Mouse (Mus musculus) heart, embryonic 14.5 days (tissue): ENCODE measurements around the gene Lrrc42. TPM values are rescaled to one million over a fixed set of nuclear protein-coding genes. Genes with fewer than 3 reads are reported as not detected.

Experiments used
- ATAC-seq: fragments of 200-750 bp; cut with Nextera tagmentation; 2 replicates; pipeline ENCODE4 v1.8.0; 2017; ENCODE audit warnings: low read depth, moderate TSS enrichment; ENCODE audit not compliant: insufficient number of reproducible peaks, insufficient read depth, low FRiP score
- H3K27ac ChIP-seq, 2 experiments: fragments of 200-500 bp in 1 of 2; fragments of 300-500 bp in 1 of 2; sonication (generic) in 1 of 2; replicated peaks in 1 of 2; 2 replicates each; pipeline ENCODE4 v1.5.1; 2012 to 2014; ENCODE audit warnings: low read depth in 2 of 2, low read length in 2 of 2, control low read depth in 1 of 2, mild to moderate bottlenecking in 1 of 2, mixed read lengths in 1 of 2; ENCODE audit not compliant: control insufficient read depth in 1 of 2, insufficient read depth in 1 of 2
- H3K27me3 ChIP-seq: fragments of 300-500 bp; sonication (generic); 2 replicates; pipeline ENCODE4 v1.6.1; 2014; ENCODE audit warnings: mild to moderate bottlenecking, low read length, control low read depth; ENCODE audit not compliant: control insufficient read depth, insufficient read depth
- H3K36me3 ChIP-seq: fragments of 300-500 bp; sonication (generic); 2 replicates; pipeline ENCODE4 v1.6.1; 2014; ENCODE audit warnings: mild to moderate bottlenecking, control low read depth, low read length, mixed read lengths; ENCODE audit not compliant: control insufficient read depth, insufficient read depth
- H3K4me1 ChIP-seq, 2 experiments: fragments of 200-500 bp in 1 of 2; fragments of 300-500 bp in 1 of 2; sonication (generic) in 1 of 2; 2 replicates each; pipeline ENCODE4 v1.6.1; 2012 to 2014; ENCODE audit warnings: low read length in 2 of 2, control low read depth in 1 of 2, mixed read lengths in 1 of 2; ENCODE audit not compliant: control insufficient read depth in 2 of 2, insufficient read depth in 2 of 2
- H3K4me2 ChIP-seq: fragments of 300-500 bp; sonication (generic); 2 replicates; pipeline ENCODE4 v1.6.1; 2014; ENCODE audit warnings: mild to moderate bottlenecking, low read length
- H3K4me3 ChIP-seq, 2 experiments: fragments of 200-500 bp in 1 of 2; fragments of 300-500 bp in 1 of 2; sonication (generic) in 1 of 2; 2 replicates each; pipeline ENCODE4 v1.5.1; 2012 to 2014; ENCODE audit warnings: low read length in 2 of 2, mild to moderate bottlenecking in 2 of 2, control low read depth in 1 of 2, low read depth in 1 of 2, moderate library complexity in 1 of 2; ENCODE audit not compliant: control insufficient read depth in 1 of 2, insufficient read depth in 1 of 2
- H3K9ac ChIP-seq: fragments of 300-500 bp; sonication (generic); 2 replicates; pipeline ENCODE4 v1.6.1; 2014; ENCODE audit warnings: mild to moderate bottlenecking, low read length
- H3K9me3 ChIP-seq: fragments of 300-500 bp; sonication (generic); 2 replicates; pipeline ENCODE4 v1.6.1; 2016; ENCODE audit warnings: low read length, control low read depth; ENCODE audit not compliant: control insufficient read depth
- WGBS: fragments of 180-500 bp; shearing (Covaris S2); extraction: QIAGEN DNeasy Blood & Tissue Kit; methylation state at CpG from one replicate; pipeline ENCODE4 v1.1.7; 2014; 5-methylcytosine and 5-hydroxymethylcytosine counted together
- polyA plus RNA-seq: library from polyadenylated mRNA; unstranded; fragments of >200 nt; fragmentation: Nextera tagmentation; extraction: Ambion mirVana; gene quantifications from 2 replicates; pipeline ENCODE4 v1.2.1, GENCODE M21; 2014

Lrrc42 gene
- polyA plus RNA-seq, 1 experiment from 2014 or later, result 52.0 TPM

- peaks cover 15% of the 10 kb centered on the region for H3K36me3 ChIP-seq
- peaks cover 43% of the 10 kb centered on the region for H3K27me3 ChIP-seq
- H3K4me3 ChIP-seq, result no peak overlapping the region
- no peak overlapping the region for H3K27ac ChIP-seq
- 68% methylated on average over 5 of the region's 5 CpGs for WGBS
- H3K9me3 ChIP-seq, result no peaks in the 10 kb centered on the region
- peaks cover 0 to 4% of the 10 kb centered on the region in 2 experiments; a peak in 2 of 4 replicates for H3K4me1 ChIP-seq
- ATAC-seq, result no peak
- no peak overlapping the region for H3K4me2 ChIP-seq
- H3K9ac ChIP-seq, result no peak overlapping the region
Measured at GRCm38 (mm10) chr4:107210483-107211097, 42.7 kb downstream of the Lrrc42 start.

- H3K36me3 ChIP-seq, result peaks cover 31% of the 10 kb centered on the region
- no peak within 1 kb of the TSS for H3K27ac ChIP-seq
Measured at GRCm38 (mm10) chr4:107208880-107209279, 44.5 kb downstream of the Lrrc42 start, which contains the start of gene Ldlrad1. Gene Ldlrad1, plus strand, starts transcription at chr4:107209180.

GRCm38 (mm10) chr4:107207016-107207415 lies 46.3 kb downstream of the Lrrc42 start:
- Histone ChIP-seq H3K27ac (no peak overlapping the region), H3K9ac (no peak overlapping the region), H3K4me2 (no peak overlapping the region), H3K4me1 (peaks cover 0 to 4% of the 10 kb centered on the region in 2 experiments; a peak in 2 of 4 replicates), H3K36me3 (peaks cover 49% of the 10 kb centered on the region), H3K27me3 (peaks cover 9% of the 10 kb centered on the region; the same call in 1 of the 2 replicates), H3K4me3 (no peak overlapping the region), H3K9me3 (no peaks in the 10 kb centered on the region)
- no peak for ATAC-seq
- 98% methylated on average over 2 of the region's 2 CpGs for WGBS

More at GRCm38 (mm10) chr4:107208880-107209279, 44.5 kb downstream of the Lrrc42 start, which contains the start of gene Ldlrad1:
- Histone ChIP-seq H3K9me3 (no peaks in the 10 kb centered on the region), H3K9ac (no peak within 1 kb of the TSS), H3K27me3 (peaks cover 27% of the 10 kb centered on the region), H3K4me1 (peaks cover 0 to 4% of the 10 kb centered on the region in 2 experiments; a peak in 2 of 4 replicates), H3K4me3 (no peak within 1 kb of the TSS), H3K4me2 (no peak within 1 kb of the TSS)
- ATAC-seq, result no peak
- 84% methylated on average over 3 of the region's 3 CpGs for WGBS

GRCm38 (mm10) chr4:107203001-107203400 lies 50.3 kb downstream of the Lrrc42 start:
- no peaks in the 10 kb centered on the region for H3K9me3 ChIP-seq
- no peak overlapping the region for H3K4me2 ChIP-seq
- H3K27me3 ChIP-seq, result no peaks in the 10 kb centered on the region
- H3K4me1 ChIP-seq, result no peaks in the 10 kb centered on the region
- ATAC-seq, result no peak
- no peak overlapping the region for H3K27ac ChIP-seq
- no peak overlapping the region for H3K9ac ChIP-seq
- peaks cover 84% of the 10 kb centered on the region for H3K36me3 ChIP-seq
- 93% methylated on average over 7 of the region's 7 CpGs for WGBS
- H3K4me3 ChIP-seq, result no peak overlapping the region

GRCm38 (mm10) chr4:107201779-107202178 lies 51.6 kb downstream of the Lrrc42 start:
- Histone ChIP-seq H3K27ac (no peak overlapping the region), H3K27me3 (no peaks in the 10 kb centered on the region), H3K4me2 (no peak overlapping the region), H3K4me1 (no peaks in the 10 kb centered on the region), H3K36me3 (peaks cover 91% of the 10 kb centered on the region), H3K9me3 (no peaks in the 10 kb centered on the region), H3K4me3 (no peak overlapping the region), H3K9ac (no peak overlapping the region)
- WGBS, result 94% methylated on average over 3 of the region's 3 CpGs
- ATAC-seq, result no peak

- Histone ChIP-seq H3K9me3 (no peaks in the 10 kb centered on the region), H3K4me2 (no peak overlapping the region), H3K4me1 (no peaks in the 10 kb centered on the region), H3K4me3 (no peak overlapping the region), H3K36me3 (peaks cover 97% of the 10 kb centered on the region), H3K9ac (no peak overlapping the region), H3K27ac (no peak overlapping the region), H3K27me3 (no peaks in the 10 kb centered on the region)
- WGBS, result 88% methylated on average over 5 of the region's 5 CpGs
- ATAC-seq, result no peak
Measured at GRCm38 (mm10) chr4:107198072-107198471, 55.3 kb downstream of the Lrrc42 start.

- Histone ChIP-seq H3K9me3 (no peaks in the 10 kb centered on the region), H3K4me2 (no peak overlapping the region), H3K9ac (no peak overlapping the region), H3K27ac (no peak overlapping the region), H3K4me1 (no peaks in the 10 kb centered on the region), H3K36me3 (peaks cover 96% of the 10 kb centered on the region), H3K4me3 (no peak overlapping the region), H3K27me3 (no peaks in the 10 kb centered on the region)
- WGBS, result 87% methylated on average over 2 of the region's 2 CpGs
- no peak for ATAC-seq
Measured at GRCm38 (mm10) chr4:107196454-107196853, 56.9 kb downstream of the Lrrc42 start.

- Histone ChIP-seq H3K27ac (no peak overlapping the region), H3K9me3 (no peaks in the 10 kb centered on the region), H3K27me3 (no peaks in the 10 kb centered on the region), H3K4me2 (no peak overlapping the region), H3K36me3 (peaks cover 96% of the 10 kb centered on the region), H3K4me1 (no peaks in the 10 kb centered on the region), H3K9ac (no peak overlapping the region), H3K4me3 (no peak overlapping the region)
- 95% methylated on average over 3 of the region's 3 CpGs for WGBS
- no peak for ATAC-seq
Measured at GRCm38 (mm10) chr4:107193841-107194240, 59.5 kb downstream of the Lrrc42 start.
